Mouse (Mus musculus): Measurements from ENCODE around the gene Tmem147. TPM values are rescaled to one million over a fixed set of nuclear protein-coding genes. Genes with fewer than 3 reads are reported as not detected.
"Not testable (repeated sequence)": the region's sequence is repeated elsewhere in the genome, so short reads cannot be mapped to it uniquely, and the experiment has no call there.

Tmem147 gene
- polyA plus RNA-seq, 1 experiment from 2014 or later: 215 TPM

GRCm38 (mm10) chr7:30758853-30759252 lies 29.5 kb upstream of the Tmem147 start:
- Histone ChIP-seq H3K36me3 (ENCODE audit: control insufficient read depth, insufficient read depth, low read length) (peaks cover 8% of the 10 kb centered on the region; the same call in 1 of the 2 replicates), H3K27ac (ENCODE audit: low read length) (peak overlapping the region; percentile 49; the same call in 1 of the 2 replicates), H3K4me3 (replicated peaks; ENCODE audit: low read length) (no peak overlapping the region), H3K9ac (ENCODE audit: low read length) (no peak overlapping the region), H3K27me3 (ENCODE audit: control insufficient read depth, insufficient read depth, low read length) (no peaks in the 10 kb centered on the region), H3K4me1 (ENCODE audit: control insufficient read depth, insufficient read depth, low read length) (0 out of 2 replicates have a peak, but pooled peaks cover 3% of the 10 kb centered on the region), H3K4me2 (ENCODE audit: low read depth, low read length) (no peak overlapping the region), H3K9me3 (replicated peaks; ENCODE audit: control insufficient read depth, low read length) (peaks cover 9% of the 10 kb centered on the region; the same call in 1 of the 2 replicates)
- peak; percentile 14; the same call in 1 of the 2 replicates for ATAC-seq (ENCODE audit: insufficient read depth, low FRiP score)
- WGBS: 20% methylated on average over 4 of the region's 4 CpGs

- H3K36me3 ChIP-seq (ENCODE audit: control insufficient read depth, insufficient read depth, low read length): peaks cover 8% of the 10 kb centered on the region; the same call in 1 of the 2 replicates
- ATAC-seq (ENCODE audit: insufficient read depth, low FRiP score): no peak
- 73% methylated on average over 3 of the region's 3 CpGs for WGBS
Measured at GRCm38 (mm10) chr7:30757001-30757400, 27.7 kb upstream of the Tmem147 start.

GRCm38 (mm10) chr7:30751086-30751669 lies 21.8 kb upstream of the Tmem147 start, which contains the start of gene Sbsn:
Sbsn (plus strand) TSS chr7:30751471.
- Histone ChIP-seq H3K4me3 (replicated peaks; ENCODE audit: low read length) (no peak within 1 kb of the TSS), H3K27me3 (ENCODE audit: control insufficient read depth, insufficient read depth, low read length) (no peaks in the 10 kb centered on the region), H3K27ac (ENCODE audit: low read length) (peak within 1 kb of the TSS; percentile 77), H3K9me3 (replicated peaks; ENCODE audit: control insufficient read depth, low read length) (peaks cover 9% of the 10 kb centered on the region; the same call in 1 of the 2 replicates), H3K4me1 (ENCODE audit: control insufficient read depth, insufficient read depth, low read length) (no peaks in the 10 kb centered on the region), H3K36me3 (ENCODE audit: control insufficient read depth, insufficient read depth, low read length) (peaks cover 8% of the 10 kb centered on the region; the same call in 1 of the 2 replicates), H3K4me2 (ENCODE audit: low read depth, low read length) (no peak within 1 kb of the TSS), H3K9ac (ENCODE audit: low read length) (peak within 1 kb of the TSS; percentile 54; the same call in 1 of the 2 replicates)
- peak; percentile 35; the same call in 1 of the 2 replicates for ATAC-seq (ENCODE audit: insufficient read depth, low FRiP score)
- WGBS: 48% methylated on average over 5 of the region's 5 CpGs

More at GRCm38 (mm10) chr7:30757001-30757400, 27.7 kb upstream of the Tmem147 start:
- Histone ChIP-seq H3K4me1 (ENCODE audit: control insufficient read depth, insufficient read depth, low read length) (0 out of 2 replicates have a peak, but pooled peaks cover 3% of the 10 kb centered on the region), H3K27me3 (ENCODE audit: control insufficient read depth, insufficient read depth, low read length) (no peaks in the 10 kb centered on the region), H3K9me3 (replicated peaks; ENCODE audit: control insufficient read depth, low read length) (peaks cover 9% of the 10 kb centered on the region; the same call in 1 of the 2 replicates), H3K4me3 (replicated peaks; ENCODE audit: low read length) (no peak overlapping the region), H3K4me2 (ENCODE audit: low read depth, low read length) (no peak overlapping the region), H3K27ac (ENCODE audit: low read length) (no peak overlapping the region), H3K9ac (ENCODE audit: low read length) (no peak overlapping the region)

- H3K4me1 ChIP-seq (ENCODE audit: control insufficient read depth, insufficient read depth, low read length): no peaks in the 10 kb centered on the region
- H3K4me2 ChIP-seq (ENCODE audit: low read depth, low read length): no peak overlapping the region
- H3K27me3 ChIP-seq (ENCODE audit: control insufficient read depth, insufficient read depth, low read length): no peaks in the 10 kb centered on the region
- peaks cover 7% of the 10 kb centered on the region; the same call in 1 of the 2 replicates for H3K36me3 ChIP-seq (ENCODE audit: control insufficient read depth, insufficient read depth, low read length)
- ATAC-seq (ENCODE audit: insufficient read depth, low FRiP score): peak; percentile 76; the same call in 1 of the 2 replicates
- whole genome bisulfite sequencing: 68% methylated on average over 13 of the region's 13 CpGs
- peak overlapping the region; percentile 77 for H3K27ac ChIP-seq (ENCODE audit: low read length)
- H3K9me3 ChIP-seq (replicated peaks; ENCODE audit: control insufficient read depth, low read length): peaks cover 7% of the 10 kb centered on the region; the same call in 1 of the 2 replicates
- no peak overlapping the region for H3K4me3 ChIP-seq (replicated peaks; ENCODE audit: low read length)
- peak overlapping the region; percentile 54; the same call in 1 of the 2 replicates for H3K9ac ChIP-seq (ENCODE audit: low read length)
Measured at GRCm38 (mm10) chr7:30749824-30750606, 20.7 kb upstream of the Tmem147 start.

DNA sequence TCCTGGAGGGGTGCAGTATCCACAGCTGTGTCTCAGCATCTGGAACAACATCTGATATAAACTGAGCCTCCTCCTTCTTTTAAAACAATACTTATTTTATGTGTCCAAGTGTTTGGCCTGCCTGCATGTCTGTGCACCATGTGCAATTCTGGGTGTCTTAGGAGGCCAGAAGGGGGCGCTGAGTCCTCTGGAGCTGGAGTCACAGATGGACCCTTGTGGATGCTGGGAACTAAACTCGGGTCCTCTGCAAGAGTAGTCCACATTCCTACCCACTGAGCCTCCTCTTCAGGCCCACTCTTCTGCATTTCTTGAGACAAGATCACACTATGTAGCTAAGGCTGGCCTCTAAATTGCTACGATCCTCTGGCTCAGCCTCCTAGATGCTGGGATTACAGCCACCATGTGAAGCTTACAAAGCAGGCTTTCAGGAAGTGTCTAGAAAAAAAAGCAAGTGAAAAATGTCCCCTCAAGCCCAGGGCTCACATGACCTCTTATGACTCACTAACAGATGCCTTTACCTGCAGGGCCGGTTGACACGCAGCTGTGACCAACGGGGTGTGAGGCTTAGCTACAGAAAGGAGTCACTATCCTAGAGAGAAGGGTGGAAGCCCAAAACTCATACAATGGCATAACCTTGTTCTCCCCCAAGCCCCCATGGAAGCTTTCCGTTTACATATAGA lies 18.3 kb upstream of the Tmem147 start:
- 74% methylated on average over 7 of the region's 7 CpGs for WGBS
- H3K9me3 ChIP-seq (replicated peaks; ENCODE audit: control insufficient read depth, low read length): no peaks in the 10 kb centered on the region; the same call in 1 of the 2 replicates
- H3K9ac ChIP-seq (ENCODE audit: low read length): no peak overlapping the region
- H3K4me3 ChIP-seq (replicated peaks; ENCODE audit: low read length): no peak overlapping the region
- H3K27me3 ChIP-seq (ENCODE audit: control insufficient read depth, insufficient read depth, low read length): no peaks in the 10 kb centered on the region
- no peak overlapping the region for H3K4me2 ChIP-seq (ENCODE audit: low read depth, low read length)
- no peaks in the 10 kb centered on the region for H3K36me3 ChIP-seq (ENCODE audit: control insufficient read depth, insufficient read depth, low read length)
- no peaks in the 10 kb centered on the region for H3K4me1 ChIP-seq (ENCODE audit: control insufficient read depth, insufficient read depth, low read length)
- ATAC-seq (ENCODE audit: insufficient read depth, low FRiP score): no peak
- H3K27ac ChIP-seq (ENCODE audit: low read length): peak overlapping the region; percentile 49; the same call in 1 of the 2 replicates

DNA sequence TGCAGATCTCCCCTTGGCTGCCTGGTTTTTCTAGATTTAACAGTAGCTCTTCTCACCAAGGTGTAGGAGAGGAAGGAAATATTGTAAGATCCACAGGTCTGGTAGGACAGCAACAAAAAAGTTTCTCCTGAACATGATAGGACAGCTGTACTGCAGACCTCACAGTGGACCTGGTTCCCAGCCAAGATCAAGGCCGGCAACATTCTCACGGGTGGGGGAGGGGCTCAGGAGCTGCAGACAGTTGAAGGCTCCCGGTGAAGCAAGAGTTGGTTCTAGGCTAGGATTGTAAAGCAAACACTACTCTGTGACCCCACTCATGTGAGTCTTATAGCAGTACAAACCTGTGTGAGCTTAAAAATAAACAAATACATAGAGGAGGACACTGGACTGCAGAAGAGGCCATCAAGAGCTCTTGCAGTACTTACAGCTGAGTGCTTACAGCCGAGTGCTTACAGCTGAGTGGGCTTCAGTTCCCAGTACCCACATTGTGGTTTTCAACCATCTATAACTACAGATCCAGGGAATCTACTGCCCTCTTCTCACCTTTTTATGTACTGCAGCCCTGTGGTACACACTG lies 14.8 kb upstream of the Tmem147 start:
- Histone ChIP-seq H3K36me3 (ENCODE audit: control insufficient read depth, insufficient read depth, low read length) (0 out of 2 replicates have a peak, but pooled peaks cover 6% of the 10 kb centered on the region), H3K27me3 (ENCODE audit: control insufficient read depth, insufficient read depth, low read length) (no peaks in the 10 kb centered on the region), H3K9me3 (replicated peaks; ENCODE audit: control insufficient read depth, low read length) (no peaks in the 10 kb centered on the region; the same call in 1 of the 2 replicates), H3K4me1 (ENCODE audit: control insufficient read depth, insufficient read depth, low read length) (no peaks in the 10 kb centered on the region), H3K27ac (ENCODE audit: low read length) (no peak overlapping the region), H3K4me2 (ENCODE audit: low read depth, low read length) (no peak overlapping the region), H3K4me3 (replicated peaks; ENCODE audit: low read length) (no peak overlapping the region), H3K9ac (ENCODE audit: low read length) (no peak overlapping the region)
- WGBS: 26% methylated on average over 4 of the region's 4 CpGs
- ATAC-seq (ENCODE audit: insufficient read depth, low FRiP score): 0 out of 2 replicates have a peak, but pooled peaks have one; percentile 38

DNA sequence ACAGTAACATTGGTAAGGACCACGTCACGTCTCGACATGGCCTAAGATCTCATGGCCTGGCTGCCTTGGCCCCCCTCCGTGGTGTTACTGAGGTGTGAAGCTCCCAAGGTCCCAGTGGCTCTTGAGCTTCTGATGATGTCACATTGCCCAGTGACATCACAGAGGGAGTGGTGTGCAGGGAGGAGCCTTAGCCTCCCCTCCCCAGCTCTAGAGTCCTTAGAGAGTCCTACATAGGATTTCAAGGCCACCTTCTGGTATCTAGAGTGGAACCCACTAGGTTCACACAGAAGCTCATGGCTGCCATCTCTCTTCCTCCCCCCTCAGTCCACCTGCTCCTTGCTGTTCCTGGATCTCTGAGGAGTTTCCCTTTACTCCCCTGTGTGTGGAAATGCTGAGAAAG lies 14.3 kb upstream of the Tmem147 start, which contains the start of gene Gapdhs:
TSS of gene Gapdhs (minus strand) at position 65 of the 400 bp plus-strand sequence.
- H3K36me3 ChIP-seq (ENCODE audit: control insufficient read depth, insufficient read depth, low read length); ATAC-seq (ENCODE audit: insufficient read depth, low FRiP score); H3K4me2 ChIP-seq (ENCODE audit: low read depth, low read length); H3K27ac ChIP-seq (ENCODE audit: low read length); H3K4me3 ChIP-seq (replicated peaks; ENCODE audit: low read length); H3K4me1 ChIP-seq (ENCODE audit: control insufficient read depth, insufficient read depth, low read length); H3K27me3 ChIP-seq (ENCODE audit: control insufficient read depth, insufficient read depth, low read length); H3K9ac ChIP-seq (ENCODE audit: low read length); H3K9me3 ChIP-seq (replicated peaks; ENCODE audit: control insufficient read depth, low read length): not testable (repeated sequence)
- 74% methylated on average over 4 of the region's 4 CpGs for WGBS

- not testable (repeated sequence) for H3K9me3 ChIP-seq (replicated peaks; ENCODE audit: control insufficient read depth, low read length); H3K4me3 ChIP-seq (replicated peaks; ENCODE audit: low read length); H3K27ac ChIP-seq (ENCODE audit: low read length); H3K4me1 ChIP-seq (ENCODE audit: control insufficient read depth, insufficient read depth, low read length); H3K9ac ChIP-seq (ENCODE audit: low read length); H3K27me3 ChIP-seq (ENCODE audit: control insufficient read depth, insufficient read depth, low read length); H3K36me3 ChIP-seq (ENCODE audit: control insufficient read depth, insufficient read depth, low read length); H3K4me2 ChIP-seq (ENCODE audit: low read depth, low read length); ATAC-seq (ENCODE audit: insufficient read depth, low FRiP score)
- 87% methylated on average over 2 of the region's 2 CpGs for WGBS
Measured at GRCm38 (mm10) chr7:30742570-30742969, 13.2 kb upstream of the Tmem147 start.

All from stomach, embryonic 16.5 days (tissue).